Mouse (Mus musculus) testis, adult 10 weeks (tissue): ENCODE results near the gene Sox14. TPM values are rescaled to one million over a fixed set of nuclear protein-coding genes. Genes with fewer than 3 reads are reported as not detected.

Source experiments
- polyA plus RNA-seq: library from polyadenylated mRNA; stranded (reverse); fragments of 350-450 nt; fragmentation: Illumina TruSeq; extraction: RNeasy Lipid Tissue Mini Kit (QIAGEN cat#74804); gene quantifications from one replicate; pipeline ENCODE4 v1.2.3, GENCODE M21; 2014; ENCODE audit warnings: low read depth, low replicate concordance

Sox14 gene
- 0.99 TPM for polyA plus RNA-seq

GRCm38 (mm10) chr9:99875618-99876372 is at the start of gene Sox14:
TSS of gene Sox14 (minus strand) at chr9:99876170.

Other genes with a start within 250 kb of the Sox14 start
- 0.29 TPM for gene Dzip1l, start 246.7 kb downstream of the Sox14 start, polyA plus RNA-seq
- not detected for gene Cldn18, start 158.9 kb downstream of the Sox14 start, polyA plus RNA-seq